Mouse (Mus musculus) lung, postnatal 0 days (tissue): ENCODE measurements around the gene Apod. TPM values are rescaled to one million over a fixed set of nuclear protein-coding genes. Genes with fewer than 3 reads are reported as not detected.

Experiments used
- ATAC-seq: fragments of 200-750 bp; cut with Nextera tagmentation; 2 replicates; pipeline ENCODE4 v1.8.0; 2017; ENCODE audit warnings: moderate library complexity
- DNase-seq: peaks from one replicate; pipeline ENCODE4 v3.0.0-alpha.2; 2016; ENCODE audit warnings: low spot score
- H3K27ac ChIP-seq: fragments of 300-500 bp; sonication (generic); 2 replicates; pipeline ENCODE4 v1.5.1; 2014; ENCODE audit warnings: antibody characterized with exemption, mild to moderate bottlenecking, low read length, mixed read lengths
- H3K27me3 ChIP-seq: fragments of 300-500 bp; sonication (generic); replicated peaks from 2 replicates; pipeline ENCODE4 v1.6.1; 2014; ENCODE audit warnings: low read length, mixed read lengths; ENCODE audit not compliant: insufficient read depth
- H3K36me3 ChIP-seq: fragments of 300-500 bp; sonication (generic); 2 replicates; pipeline ENCODE4 v1.6.1; 2014; ENCODE audit warnings: low read length, mixed read lengths; ENCODE audit not compliant: insufficient read depth
- H3K4me1 ChIP-seq: fragments of 300-500 bp; sonication (generic); 2 replicates; pipeline ENCODE4 v1.6.1; 2014; ENCODE audit warnings: antibody characterized with exemption, low read depth, low read length, mixed read lengths; ENCODE audit not compliant: insufficient read depth
- H3K4me2 ChIP-seq: fragments of 300-500 bp; sonication (generic); replicated peaks from 2 replicates; pipeline ENCODE4 v1.6.1; 2014; ENCODE audit warnings: low read depth, mild to moderate bottlenecking, low read length, moderate library complexity, mixed read lengths
- H3K4me3 ChIP-seq: fragments of 300-500 bp; sonication (generic); 2 replicates; pipeline ENCODE4 v1.5.1; 2014; ENCODE audit warnings: low read depth, low read length
- H3K9ac ChIP-seq: fragments of 300-500 bp; sonication (generic); replicated peaks from 2 replicates; pipeline ENCODE4 v1.6.1; 2014; ENCODE audit warnings: low read depth, mild to moderate bottlenecking
- H3K9me3 ChIP-seq: fragments of 300-500 bp; sonication (generic); 2 replicates; pipeline ENCODE4 v1.6.1; 2016; ENCODE audit warnings: low read length, mixed read lengths
- CTCF ChIP-seq: IDR thresholded peaks from 2 replicates; pipeline ENCODE4 v1.5.1; 2016; ENCODE audit warnings: antibody characterized with exemption, mild to moderate bottlenecking
- EP300 ChIP-seq: IDR thresholded peaks from 2 replicates; pipeline ENCODE4 v1.6.1; 2016; ENCODE audit warnings: antibody characterized with exemption, mild to moderate bottlenecking, control low read depth
- WGBS: fragments of 180-500 bp; shearing (Covaris S2); extraction: QIAGEN DNeasy Blood & Tissue Kit; methylation state at CpG from one replicate; pipeline ENCODE4 v1.1.7; 2014; 5-methylcytosine and 5-hydroxymethylcytosine counted together
- microRNA-seq: library from miRNA; unstranded; fragments of <30 nt; microRNA quantifications from one replicate; pipeline ENCODE4, GENCODE M21; 2016
- polyA plus RNA-seq: library from polyadenylated mRNA; unstranded; fragments of >200 nt; fragmentation: Nextera tagmentation; extraction: Ambion mirVana; gene quantifications from 2 replicates; pipeline ENCODE4 v1.2.1, GENCODE M21; 2015

Gene Apod
- polyA plus RNA-seq, 1 experiment from 2014 or later = 2.1 TPM

- no peak for TF ChIP-seq EP300
- TF ChIP-seq CTCF = no peak
Measured at GRCm38 (mm10) chr16:31274084-31274483, 40.5 kb downstream of the Apod start.

GRCm38 (mm10) chr16:31266692-31267091 lies 47.9 kb downstream of the Apod start:
- no peaks in the 10 kb centered on the region for H3K4me1 ChIP-seq
- TF ChIP-seq EP300 (no peak), CTCF (no peak)
- H3K36me3 ChIP-seq = peaks cover 9% of the 10 kb centered on the region; the same call in 1 of the 2 replicates
- H3K9me3 ChIP-seq = no peaks in the 10 kb centered on the region
- 93% methylated on average over 2 of the region's 2 CpGs for WGBS
- DNase-seq (no peak), ATAC-seq (no peak)
- H3K9ac ChIP-seq = no peak overlapping the region
- no peak overlapping the region for H3K4me2 ChIP-seq
- H3K4me3 ChIP-seq = no peak overlapping the region
- H3K27me3 ChIP-seq = no peaks in the 10 kb centered on the region
- no peak overlapping the region for H3K27ac ChIP-seq

More at GRCm38 (mm10) chr16:31274084-31274483, 40.5 kb downstream of the Apod start:
- Histone ChIP-seq H3K4me3 (peak overlapping the region; percentile 78), H3K36me3 (no peaks in the 10 kb centered on the region), H3K4me2 (peak overlapping the region; percentile 48), H3K9me3 (no peaks in the 10 kb centered on the region), H3K27ac (peak overlapping the region; percentile 92), H3K27me3 (no peaks in the 10 kb centered on the region), H3K9ac (peak overlapping the region; percentile 94), H3K4me1 (peaks cover 8% of the 10 kb centered on the region; the same call in 1 of the 2 replicates)
- WGBS = under 1% methylated on average over 6 of the region's 6 CpGs
- no peak for ATAC-seq
- peak; percentile 49 for DNase-seq

GRCm38 (mm10) chr16:31256151-31256550 lies 58.5 kb downstream of the Apod start:
- H3K36me3 ChIP-seq = peaks cover 44% of the 10 kb centered on the region; the same call in 1 of the 2 replicates
- H3K4me2 ChIP-seq = no peak overlapping the region
- H3K4me3 ChIP-seq = no peak overlapping the region
- H3K9ac ChIP-seq = no peak overlapping the region
- no peak overlapping the region for H3K27ac ChIP-seq
- no peak for ATAC-seq
- DNase-seq = no peak
- H3K27me3 ChIP-seq = no peaks in the 10 kb centered on the region
- 90% methylated on average over 2 of the region's 2 CpGs for WGBS
- no peaks in the 10 kb centered on the region for H3K9me3 ChIP-seq
- TF ChIP-seq EP300 = no peak
- no peak for TF ChIP-seq CTCF
- no peaks in the 10 kb centered on the region for H3K4me1 ChIP-seq

- H3K4me1 ChIP-seq = no peaks in the 10 kb centered on the region
- DNase-seq = no peak
- WGBS = 79% methylated on average over 3 of the region's 3 CpGs
- H3K9ac ChIP-seq = no peak overlapping the region
- no peak for ATAC-seq
- TF ChIP-seq CTCF (no peak), EP300 (no peak)
- peaks cover 39% of the 10 kb centered on the region; the same call in 1 of the 2 replicates for H3K36me3 ChIP-seq
- no peaks in the 10 kb centered on the region for H3K9me3 ChIP-seq
- no peak overlapping the region for H3K27ac ChIP-seq
- no peaks in the 10 kb centered on the region for H3K27me3 ChIP-seq
- H3K4me2 ChIP-seq = no peak overlapping the region
- H3K4me3 ChIP-seq = no peak overlapping the region
Measured at GRCm38 (mm10) chr16:31255685-31256084, 58.9 kb downstream of the Apod start.

GRCm38 (mm10) chr16:31249401-31249800 lies 65.2 kb downstream of the Apod start:
- ATAC-seq (no peak), DNase-seq (no peak)
- WGBS = 80% methylated on average over 3 of the region's 3 CpGs
- Histone ChIP-seq H3K27ac (no peak overlapping the region), H3K4me3 (no peak overlapping the region), H3K4me2 (no peak overlapping the region), H3K27me3 (no peaks in the 10 kb centered on the region), H3K9me3 (no peaks in the 10 kb centered on the region), H3K4me1 (no peaks in the 10 kb centered on the region), H3K36me3 (peaks cover 5% of the 10 kb centered on the region; the same call in 1 of the 2 replicates), H3K9ac (no peak overlapping the region)
- TF ChIP-seq CTCF (no peak), EP300 (no peak)

GRCm38 (mm10) chr16:31248717-31249116 lies 65.9 kb downstream of the Apod start:
- no peak overlapping the region for H3K4me2 ChIP-seq
- WGBS = 88% methylated on average over 13 of the region's 13 CpGs

GRCm38 (mm10) chr16:31247442-31247841 lies 67.2 kb downstream of the Apod start:
- Histone ChIP-seq H3K9ac (no peak overlapping the region), H3K27me3 (no peaks in the 10 kb centered on the region), H3K27ac (no peak overlapping the region), H3K36me3 (0 out of 2 replicates have a peak, but pooled peaks cover under 1% of the 10 kb centered on the region), H3K4me3 (no peak overlapping the region), H3K9me3 (no peaks in the 10 kb centered on the region), H3K4me2 (no peak overlapping the region), H3K4me1 (no peaks in the 10 kb centered on the region)
- TF ChIP-seq CTCF (no peak), EP300 (no peak)
- ATAC-seq (peak; percentile 23), DNase-seq (no peak)
- WGBS = 48% methylated on average over 7 of the region's 7 CpGs

More at GRCm38 (mm10) chr16:31248717-31249116, 65.9 kb downstream of the Apod start:
- Histone ChIP-seq H3K9ac (no peak overlapping the region), H3K4me1 (no peaks in the 10 kb centered on the region), H3K36me3 (peaks cover 5% of the 10 kb centered on the region; the same call in 1 of the 2 replicates), H3K27me3 (no peaks in the 10 kb centered on the region), H3K27ac (no peak overlapping the region), H3K9me3 (no peaks in the 10 kb centered on the region), H3K4me3 (no peak overlapping the region)
- ATAC-seq (no peak), DNase-seq (no peak)
- TF ChIP-seq EP300 (no peak), CTCF (no peak)

Small RNA genes lying within 50 kb of the gene (microRNA-seq; reads per million reads assigned to microRNA genes)
- gene Gm27415 = not detected

Other genes with a start within 250 kb of the Apod start
- 8.0 and 8.2 TPM in 2 replicates for gene Xxylt1, start 233.4 kb downstream of the Apod start, polyA plus RNA-seq
- 22.0 and 25.1 TPM in 2 replicates for gene Acap2, start 113.6 kb downstream of the Apod start, polyA plus RNA-seq
- 143 and 160 TPM in 2 replicates for gene Ppp1r2, start 39.5 kb downstream of the Apod start, polyA plus RNA-seq
- gene Bdh1, start 107.5 kb upstream of the Apod start, polyA plus RNA-seq = 1.9 and 2.0 TPM in 2 replicates